Mouse (Mus musculus): ENCODE results near the gene Csnk2b. TPM values are rescaled to one million over a fixed set of nuclear protein-coding genes. Genes with fewer than 3 reads are reported as not detected.
A peak's percentile ranks its signal among the peaks of the same experiment; 100 is the strongest.

The Csnk2b gene
- polyA plus RNA-seq, 3 experiments from 2014 or later = 246 to 346 (median 344) TPM

- ATAC-seq = no peak
Measured at GRCm38 (mm10) chr17:35120745-35121142, 1.1 kb downstream of the Csnk2b start.

GRCm38 (mm10) chr17:35115046-35116019 is 6.5 kb downstream of the Csnk2b start, which contains the start of gene Ly6g5b:
Ly6g5b (minus strand) TSS chr17:35115428.
- ATAC-seq = peak; percentile 41

GRCm38 (mm10) chr17:35111774-35112173 is 10.1 kb downstream of the Csnk2b start:
- ATAC-seq = no peak

GRCm38 (mm10) chr17:35108097-35108496 is 13.8 kb downstream of the Csnk2b start, which contains the start of gene Ly6g5c:
Ly6g5c (plus strand) TSS chr17:35108279.
- ATAC-seq = no peak

GRCm38 (mm10) chr17:35106522-35106921 is 15.3 kb downstream of the Csnk2b start:
- no peak for ATAC-seq

- no peak for ATAC-seq
Measured at GRCm38 (mm10) chr17:35105740-35106389, 16.0 kb downstream of the Csnk2b start.

GRCm38 (mm10) chr17:35104754-35105153 is 17.1 kb downstream of the Csnk2b start:
- no peak for ATAC-seq

- ATAC-seq = no peak
Measured at GRCm38 (mm10) chr17:35104079-35104478, 17.8 kb downstream of the Csnk2b start.

- no peak for ATAC-seq
Measured at GRCm38 (mm10) chr17:35103221-35103690, 18.6 kb downstream of the Csnk2b start.

GRCm38 (mm10) chr17:35102299-35102698 is 19.6 kb downstream of the Csnk2b start:
- ATAC-seq = no peak

- no peak for ATAC-seq
Measured at GRCm38 (mm10) chr17:35101161-35101560, 20.7 kb downstream of the Csnk2b start.

- no peak for ATAC-seq
Measured at GRCm38 (mm10) chr17:35100196-35100765, 21.6 kb downstream of the Csnk2b start.

- no peak for ATAC-seq
Measured at GRCm38 (mm10) chr17:35097164-35097655, 24.6 kb downstream of the Csnk2b start.

- no peak for ATAC-seq
Measured at GRCm38 (mm10) chr17:35096597-35096996, 25.3 kb downstream of the Csnk2b start.

- ATAC-seq = no peak
Measured at GRCm38 (mm10) chr17:35094475-35095365, 27.1 kb downstream of the Csnk2b start.

- no peak for ATAC-seq
Measured at GRCm38 (mm10) chr17:35092403-35093198, 29.3 kb downstream of the Csnk2b start.

- no peak for ATAC-seq
Measured at GRCm38 (mm10) chr17:35090166-35090932, 31.5 kb downstream of the Csnk2b start.

- peak; percentile 95 for ATAC-seq
Measured at GRCm38 (mm10) chr17:35088825-35089644, 32.8 kb downstream of the Csnk2b start, which contains the start of gene Abhd16a. Abhd16a (plus strand) TSS chr17:35089263.

GRCm38 (mm10) chr17:35088151-35088550 is 33.7 kb downstream of the Csnk2b start:
- ATAC-seq = no peak

All from inflammation-experienced regulatory T-cells, adult 6 months (primary cell).